Mouse (Mus musculus): ENCODE results near the gene Setx. TPM values are rescaled to one million over a fixed set of nuclear protein-coding genes. Genes with fewer than 3 reads are reported as not detected.

Gene Setx
- polyA plus RNA-seq, 1 experiment from 2014 or later, result 18.5 TPM

- Histone ChIP-seq H3K27ac (ENCODE audit: low read depth, low read length) (peak overlapping the region; percentile 91), H3K4me1 (ENCODE audit: control insufficient read depth, insufficient read depth, low read length) (no peaks in the 10 kb centered on the region), H3K4me3 (ENCODE audit: low read length) (peak overlapping the region; percentile 77), H3K4me2 (replicated peaks; ENCODE audit: low read depth, low read length) (peak overlapping the region; percentile 65), H3K36me3 (ENCODE audit: control insufficient read depth, insufficient read depth, low read length) (peaks cover 16% of the 10 kb centered on the region), H3K9ac (ENCODE audit: low read depth, low read length) (peak overlapping the region; percentile 84), H3K27me3 (ENCODE audit: control insufficient read depth, insufficient read depth, low read length) (no peaks in the 10 kb centered on the region), H3K9me3 (ENCODE audit: control insufficient read depth, low read length) (no peaks in the 10 kb centered on the region)
- under 1% methylated on average over 78 of the region's 81 CpGs for WGBS
- peak; percentile 99 for ATAC-seq (ENCODE audit: low FRiP score, low TSS enrichment)
These were observed 1.1 kb downstream of the Setx start for GRCm38 (mm10) chr2:29124936-29125701.

DNA sequence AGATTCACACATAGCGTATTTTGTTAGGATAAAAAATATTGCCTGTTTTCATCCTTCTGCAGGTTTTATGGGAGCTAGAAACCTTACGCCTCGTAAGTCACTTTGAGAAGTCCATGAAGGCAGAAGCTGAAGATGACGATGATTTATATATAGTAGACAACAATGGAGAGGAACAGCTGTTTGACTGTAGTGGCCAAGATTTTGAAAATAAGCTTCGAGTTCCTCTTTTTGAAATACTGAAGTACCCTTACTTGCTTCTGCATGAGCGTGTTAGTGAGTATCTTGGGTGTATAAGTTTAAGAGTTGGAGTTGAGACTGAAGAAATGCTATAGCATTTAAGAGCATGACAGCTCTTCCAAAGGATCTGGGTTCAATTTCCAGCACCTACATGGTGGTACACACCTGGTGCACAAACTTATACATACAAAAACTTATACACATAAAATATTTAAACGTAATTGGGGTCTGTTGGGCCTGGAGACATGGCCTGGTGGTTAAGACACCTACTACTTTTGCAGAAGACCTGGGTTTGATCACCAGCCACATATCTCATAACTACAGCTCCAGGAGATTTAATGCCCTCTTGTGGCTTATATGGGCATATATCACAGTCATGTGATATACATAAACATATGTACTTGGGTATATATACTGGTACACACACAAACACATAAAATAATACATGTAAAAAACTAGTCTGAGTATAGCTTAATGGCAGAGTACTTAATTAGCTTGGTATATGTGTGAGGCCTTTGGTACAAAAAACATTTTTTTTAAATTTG is 6.3 kb downstream of the Setx start:
- Histone ChIP-seq H3K9me3 (ENCODE audit: control insufficient read depth, low read length) (no peaks in the 10 kb centered on the region), H3K36me3 (ENCODE audit: control insufficient read depth, insufficient read depth, low read length) (peaks cover 46% of the 10 kb centered on the region), H3K27me3 (ENCODE audit: control insufficient read depth, insufficient read depth, low read length) (no peaks in the 10 kb centered on the region), H3K4me3 (ENCODE audit: low read length) (no peak overlapping the region), H3K4me1 (ENCODE audit: control insufficient read depth, insufficient read depth, low read length) (no peaks in the 10 kb centered on the region), H3K4me2 (replicated peaks; ENCODE audit: low read depth, low read length) (no peak overlapping the region), H3K27ac (ENCODE audit: low read depth, low read length) (no peak overlapping the region), H3K9ac (ENCODE audit: low read depth, low read length) (no peak overlapping the region)
- WGBS, result 94% methylated on average over 7 of the region's 7 CpGs
- ATAC-seq (ENCODE audit: low FRiP score, low TSS enrichment), result no peak

DNA sequence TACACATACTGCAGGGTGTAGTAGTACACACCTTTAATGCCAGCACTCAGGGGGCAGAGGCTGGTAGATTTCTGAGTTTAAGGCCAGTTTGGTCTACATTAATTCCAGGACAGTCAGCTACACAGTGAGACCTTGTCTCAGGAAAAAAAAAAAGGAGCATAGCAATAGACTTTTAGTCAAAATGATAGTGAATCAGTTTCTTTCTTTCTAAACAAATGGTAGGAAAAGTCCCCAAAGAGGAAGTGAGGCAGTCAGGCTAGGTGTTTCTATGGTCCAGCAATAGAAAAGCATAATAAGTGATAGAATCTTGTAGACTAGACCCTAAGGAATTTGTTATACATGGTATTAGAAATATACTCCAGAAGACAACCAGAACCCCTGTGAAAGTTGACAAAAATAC is 11.2 kb downstream of the Setx start:
- Histone ChIP-seq H3K4me2 (replicated peaks; ENCODE audit: low read depth, low read length) (no peak overlapping the region), H3K4me1 (ENCODE audit: control insufficient read depth, insufficient read depth, low read length) (no peaks in the 10 kb centered on the region), H3K27ac (ENCODE audit: low read depth, low read length) (no peak overlapping the region), H3K4me3 (ENCODE audit: low read length) (no peak overlapping the region), H3K9me3 (ENCODE audit: control insufficient read depth, low read length) (no peaks in the 10 kb centered on the region), H3K27me3 (ENCODE audit: control insufficient read depth, insufficient read depth, low read length) (no peaks in the 10 kb centered on the region), H3K9ac (ENCODE audit: low read depth, low read length) (no peak overlapping the region), H3K36me3 (ENCODE audit: control insufficient read depth, insufficient read depth, low read length) (peaks cover 52% of the 10 kb centered on the region)
- no peak for ATAC-seq (ENCODE audit: low FRiP score, low TSS enrichment)

GRCm38 (mm10) chr2:29151941-29152340 is 28.0 kb downstream of the Setx start:
- Histone ChIP-seq H3K4me2 (replicated peaks; ENCODE audit: low read depth, low read length) (no peak overlapping the region), H3K9me3 (ENCODE audit: control insufficient read depth, low read length) (no peaks in the 10 kb centered on the region), H3K27ac (ENCODE audit: low read depth, low read length) (no peak overlapping the region), H3K9ac (ENCODE audit: low read depth, low read length) (no peak overlapping the region), H3K4me3 (ENCODE audit: low read length) (no peak overlapping the region), H3K36me3 (ENCODE audit: control insufficient read depth, insufficient read depth, low read length) (peaks cover 76% of the 10 kb centered on the region), H3K4me1 (ENCODE audit: control insufficient read depth, insufficient read depth, low read length) (no peaks in the 10 kb centered on the region), H3K27me3 (ENCODE audit: control insufficient read depth, insufficient read depth, low read length) (no peaks in the 10 kb centered on the region)
- 90% methylated on average over 2 of the region's 2 CpGs for WGBS
- no peak for ATAC-seq (ENCODE audit: low FRiP score, low TSS enrichment)

DNA sequence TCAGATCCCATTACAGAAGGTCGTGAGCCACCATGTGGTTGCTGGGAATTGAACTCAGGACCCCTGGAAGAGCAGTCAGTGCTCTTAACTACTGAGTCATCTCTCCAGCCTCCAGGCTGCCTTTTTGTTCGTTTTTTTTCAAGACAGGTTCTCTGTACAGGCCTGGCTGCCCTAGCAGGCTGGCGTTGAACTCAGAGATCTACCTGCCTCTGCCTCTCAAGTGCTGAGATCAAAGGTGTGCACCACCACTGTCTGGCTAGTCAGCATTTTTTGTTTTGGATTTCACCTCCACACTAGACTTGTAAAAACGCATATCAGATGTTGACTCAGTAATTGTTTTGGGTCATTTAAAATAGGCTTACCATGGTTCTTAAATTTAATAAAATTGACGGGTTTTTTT is 44.1 kb downstream of the Setx start:
- no peak overlapping the region for H3K9ac ChIP-seq (ENCODE audit: low read depth, low read length)
- peaks cover 58% of the 10 kb centered on the region for H3K36me3 ChIP-seq (ENCODE audit: control insufficient read depth, insufficient read depth, low read length)
- ATAC-seq (ENCODE audit: low FRiP score, low TSS enrichment), result no peak
- H3K4me3 ChIP-seq (ENCODE audit: low read length), result no peak overlapping the region
- WGBS, result 94% methylated on average over 5 of the region's 5 CpGs
- H3K9me3 ChIP-seq (ENCODE audit: control insufficient read depth, low read length), result no peaks in the 10 kb centered on the region
- no peak overlapping the region for H3K4me2 ChIP-seq (replicated peaks; ENCODE audit: low read depth, low read length)
- no peaks in the 10 kb centered on the region for H3K27me3 ChIP-seq (ENCODE audit: control insufficient read depth, insufficient read depth, low read length)
- H3K4me1 ChIP-seq (ENCODE audit: control insufficient read depth, insufficient read depth, low read length), result no peaks in the 10 kb centered on the region
- no peak overlapping the region for H3K27ac ChIP-seq (ENCODE audit: low read depth, low read length)

GRCm38 (mm10) chr2:29174887-29175286 is 50.9 kb downstream of the Setx start:
- ATAC-seq (ENCODE audit: low FRiP score, low TSS enrichment), result no peak
- no peaks in the 10 kb centered on the region for H3K4me1 ChIP-seq (ENCODE audit: control insufficient read depth, insufficient read depth, low read length)
- no peak overlapping the region for H3K4me2 ChIP-seq (replicated peaks; ENCODE audit: low read depth, low read length)
- no peak overlapping the region for H3K9ac ChIP-seq (ENCODE audit: low read depth, low read length)
- 84% methylated on average over 3 of the region's 3 CpGs for WGBS
- H3K9me3 ChIP-seq (ENCODE audit: control insufficient read depth, low read length), result no peaks in the 10 kb centered on the region
- H3K27me3 ChIP-seq (ENCODE audit: control insufficient read depth, insufficient read depth, low read length), result no peaks in the 10 kb centered on the region
- H3K36me3 ChIP-seq (ENCODE audit: control insufficient read depth, insufficient read depth, low read length), result peaks cover 72% of the 10 kb centered on the region
- H3K27ac ChIP-seq (ENCODE audit: low read depth, low read length), result no peak overlapping the region
- no peak overlapping the region for H3K4me3 ChIP-seq (ENCODE audit: low read length)

DNA sequence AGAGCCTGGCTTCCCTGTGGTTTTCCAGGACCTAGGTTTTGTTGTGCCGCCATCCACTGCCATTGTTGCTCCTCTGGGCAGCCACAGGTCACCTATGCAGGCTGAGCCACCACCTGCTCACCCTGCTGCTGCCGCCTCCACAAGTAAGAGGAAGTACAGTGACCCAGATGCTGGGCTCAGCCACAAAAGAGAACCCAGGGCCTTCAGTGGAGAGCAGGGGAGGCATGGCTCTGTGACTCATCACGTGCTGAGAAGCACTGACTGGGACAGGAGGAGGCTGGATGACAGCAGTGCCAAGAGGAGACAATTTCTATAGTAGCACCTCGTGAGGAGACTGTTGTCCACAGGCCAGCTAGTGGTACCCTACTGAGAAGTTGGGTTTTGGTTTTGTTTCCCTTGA is 55.8 kb downstream of the Setx start:
- ATAC-seq (ENCODE audit: low FRiP score, low TSS enrichment), result no peak
- Histone ChIP-seq H3K27ac (ENCODE audit: low read depth, low read length) (no peak overlapping the region), H3K36me3 (ENCODE audit: control insufficient read depth, insufficient read depth, low read length) (peaks cover 58% of the 10 kb centered on the region), H3K9ac (ENCODE audit: low read depth, low read length) (no peak overlapping the region), H3K9me3 (ENCODE audit: control insufficient read depth, low read length) (no peaks in the 10 kb centered on the region), H3K4me3 (ENCODE audit: low read length) (no peak overlapping the region), H3K4me2 (replicated peaks; ENCODE audit: low read depth, low read length) (no peak overlapping the region), H3K4me1 (ENCODE audit: control insufficient read depth, insufficient read depth, low read length) (no peaks in the 10 kb centered on the region), H3K27me3 (ENCODE audit: control insufficient read depth, insufficient read depth, low read length) (no peaks in the 10 kb centered on the region)
- 89% methylated on average over 4 of the region's 4 CpGs for WGBS

DNA sequence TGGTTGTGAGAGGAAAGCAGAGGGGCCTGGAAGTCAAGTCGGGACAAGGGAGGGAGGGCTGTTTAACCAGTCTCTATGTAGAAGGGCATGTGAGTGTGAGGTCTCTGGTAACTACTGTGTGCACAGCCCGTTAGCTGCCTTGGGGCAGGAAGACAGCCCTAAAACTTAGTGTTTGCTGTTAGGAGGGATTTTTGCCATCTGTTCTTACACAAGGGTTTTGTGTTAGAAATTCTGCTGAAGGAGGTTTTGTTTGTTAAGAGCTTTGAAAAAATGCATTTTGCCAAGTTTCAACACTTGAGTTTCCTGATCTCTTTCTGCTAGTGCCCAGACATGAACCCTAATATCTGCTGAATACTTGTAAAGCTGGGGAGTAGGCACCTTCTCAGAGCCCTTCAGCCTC is 57.1 kb downstream of the Setx start:
- Histone ChIP-seq H3K9ac (ENCODE audit: low read depth, low read length) (no peak overlapping the region), H3K27me3 (ENCODE audit: control insufficient read depth, insufficient read depth, low read length) (no peaks in the 10 kb centered on the region), H3K4me1 (ENCODE audit: control insufficient read depth, insufficient read depth, low read length) (no peaks in the 10 kb centered on the region), H3K4me2 (replicated peaks; ENCODE audit: low read depth, low read length) (no peak overlapping the region), H3K9me3 (ENCODE audit: control insufficient read depth, low read length) (no peaks in the 10 kb centered on the region), H3K4me3 (ENCODE audit: low read length) (no peak overlapping the region), H3K27ac (ENCODE audit: low read depth, low read length) (no peak overlapping the region), H3K36me3 (ENCODE audit: control insufficient read depth, insufficient read depth, low read length) (peaks cover 53% of the 10 kb centered on the region)
- WGBS, result 87% methylated on average over 2 of the region's 2 CpGs
- ATAC-seq (ENCODE audit: low FRiP score, low TSS enrichment), result no peak

DNA sequence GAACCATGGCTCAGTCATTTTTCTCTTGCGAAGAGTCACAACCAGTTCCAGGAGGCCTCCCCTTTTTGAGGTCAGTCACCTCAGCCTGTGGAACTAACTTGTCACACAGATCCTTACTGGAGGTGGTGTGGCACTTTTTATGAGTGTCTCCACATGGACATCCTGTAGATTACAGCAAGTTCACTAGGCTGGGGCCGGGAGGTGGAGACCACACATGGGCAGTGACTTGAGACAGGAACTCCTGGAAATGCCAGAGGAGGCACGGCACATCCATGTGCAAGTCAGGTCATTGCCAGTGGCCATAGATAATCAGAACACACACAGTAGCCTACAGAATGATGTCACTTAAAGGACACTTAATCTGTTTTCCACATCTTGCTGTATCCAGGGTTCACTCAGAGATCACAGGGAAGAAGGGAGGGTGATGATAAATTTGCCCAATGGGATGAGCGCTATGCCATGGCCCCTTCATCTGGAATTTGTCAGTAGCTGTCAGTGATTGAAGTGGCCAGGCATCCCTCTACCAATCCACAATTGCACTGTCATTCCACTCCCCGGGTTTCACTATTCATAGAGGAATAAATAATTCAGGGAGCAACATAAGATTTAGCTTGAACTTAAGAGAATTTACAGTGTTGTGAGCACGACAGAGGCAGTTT is 59.4 kb downstream of the Setx start:
- ATAC-seq (ENCODE audit: low FRiP score, low TSS enrichment), result no peak
- 65% methylated on average over 6 of the region's 6 CpGs for WGBS

More for the DNA sequence above, 59.4 kb downstream of the Setx start:
- no peaks in the 10 kb centered on the region for H3K27me3 ChIP-seq (ENCODE audit: control insufficient read depth, insufficient read depth, low read length)
- H3K4me2 ChIP-seq (replicated peaks; ENCODE audit: low read depth, low read length), result no peak overlapping the region
- H3K4me3 ChIP-seq (ENCODE audit: low read length), result no peak overlapping the region
- H3K27ac ChIP-seq (ENCODE audit: low read depth, low read length), result no peak overlapping the region
- H3K9ac ChIP-seq (ENCODE audit: low read depth, low read length), result no peak overlapping the region
- peaks cover 34% of the 10 kb centered on the region for H3K36me3 ChIP-seq (ENCODE audit: control insufficient read depth, insufficient read depth, low read length)
- H3K9me3 ChIP-seq (ENCODE audit: control insufficient read depth, low read length), result no peaks in the 10 kb centered on the region
- H3K4me1 ChIP-seq (ENCODE audit: control insufficient read depth, insufficient read depth, low read length), result no peaks in the 10 kb centered on the region
